Mouse (Mus musculus) heart, embryonic 12.5 days (tissue): Measurements from ENCODE around the gene Cela1. TPM values are rescaled to one million over a fixed set of nuclear protein-coding genes. Genes with fewer than 3 reads are reported as not detected.
A peak's percentile ranks its signal among the peaks of the same experiment; 100 is the strongest.

ENCODE experiments used
- ATAC-seq: fragments of 200-750 bp; cut with Nextera tagmentation; 2 replicates; pipeline ENCODE4 v1.8.0; 2017; ENCODE audit warnings: moderate TSS enrichment, moderate library complexity; ENCODE audit not compliant: insufficient number of reproducible peaks, low FRiP score
- H3K27ac ChIP-seq: fragments of 300-500 bp; sonication (generic); 2 replicates; pipeline ENCODE4 v1.5.1; 2016; ENCODE audit warnings: mild to moderate bottlenecking, moderate library complexity; ENCODE audit not compliant: poor library complexity, severe bottlenecking
- H3K27me3 ChIP-seq: fragments of 300-500 bp; sonication (generic); replicated peaks from 2 replicates; pipeline ENCODE4 v1.6.1; 2016; ENCODE audit warnings: mild to moderate bottlenecking, moderate library complexity
- H3K36me3 ChIP-seq: fragments of 300-500 bp; sonication (generic); 2 replicates; pipeline ENCODE4 v1.6.1; 2016; ENCODE audit warnings: mild to moderate bottlenecking, moderate library complexity
- H3K4me1 ChIP-seq: fragments of 300-500 bp; sonication (generic); replicated peaks from 2 replicates; pipeline ENCODE4 v1.6.1; 2016; ENCODE audit warnings: mild to moderate bottlenecking
- H3K4me2 ChIP-seq: fragments of 300-500 bp; sonication (generic); 2 replicates; pipeline ENCODE4 v1.6.1; 2016; ENCODE audit warnings: mild to moderate bottlenecking, moderate library complexity
- H3K4me3 ChIP-seq: fragments of 300-500 bp; sonication (generic); 2 replicates; pipeline ENCODE4 v1.5.1; 2016; ENCODE audit warnings: mild to moderate bottlenecking
- H3K9ac ChIP-seq: fragments of 300-500 bp; sonication (generic); 2 replicates; pipeline ENCODE4 v1.6.1; 2016; ENCODE audit warnings: mild to moderate bottlenecking, moderate library complexity
- H3K9me3 ChIP-seq: fragments of 300-500 bp; sonication (generic); replicated peaks from 2 replicates; pipeline ENCODE4 v1.6.1; 2016; ENCODE audit warnings: mild to moderate bottlenecking, moderate library complexity
- WGBS: fragments of 180-500 bp; shearing (Covaris S2); methylation state at CpG from one replicate; pipeline ENCODE4 v1.1.7; 2016; 5-methylcytosine and 5-hydroxymethylcytosine counted together
- polyA plus RNA-seq: library from polyadenylated mRNA; unstranded; fragments of >200 nt; fragmentation: Nextera tagmentation; extraction: Ambion mirVana; gene quantifications from 2 replicates; pipeline ENCODE4 v1.2.1, GENCODE M21; 2016

The Cela1 gene
- polyA plus RNA-seq, 1 experiment from 2014 or later: 1.6 TPM

GRCm38 (mm10) chr15:100655201-100655600, 32.5 kb downstream of the Cela1 start:
- Histone ChIP-seq H3K27ac (no peak overlapping the region), H3K9me3 (no peaks in the 10 kb centered on the region), H3K9ac (no peak overlapping the region), H3K36me3 (no peaks in the 10 kb centered on the region), H3K4me3 (no peak overlapping the region), H3K27me3 (no peaks in the 10 kb centered on the region; the same call in 1 of the 2 replicates), H3K4me1 (no peaks in the 10 kb centered on the region), H3K4me2 (no peak overlapping the region)
- WGBS: 79% methylated on average over 5 of the region's 5 CpGs
- ATAC-seq: no peak

- 81% methylated on average over 1 of the region's 1 CpGs for WGBS
- no peak for ATAC-seq
- H3K9me3 ChIP-seq: no peaks in the 10 kb centered on the region
- no peak overlapping the region for H3K27ac ChIP-seq
- no peaks in the 10 kb centered on the region for H3K36me3 ChIP-seq
- H3K9ac ChIP-seq: no peak overlapping the region
- peaks cover 7% of the 10 kb centered on the region; the same call in 1 of the 2 replicates for H3K4me1 ChIP-seq
- H3K4me2 ChIP-seq: no peak overlapping the region
- H3K27me3 ChIP-seq: no peaks in the 10 kb centered on the region; the same call in 1 of the 2 replicates
- no peak overlapping the region for H3K4me3 ChIP-seq
Observed at GRCm38 (mm10) chr15:100654271-100654670, 33.5 kb downstream of the Cela1 start.

- no peak overlapping the region for H3K4me2 ChIP-seq
- no peaks in the 10 kb centered on the region; the same call in 1 of the 2 replicates for H3K27me3 ChIP-seq
- peaks cover 10% of the 10 kb centered on the region; the same call in 1 of the 2 replicates for H3K4me1 ChIP-seq
- H3K9ac ChIP-seq: no peak overlapping the region
- no peaks in the 10 kb centered on the region for H3K36me3 ChIP-seq
- no peaks in the 10 kb centered on the region for H3K9me3 ChIP-seq
- H3K27ac ChIP-seq: no peak overlapping the region
- ATAC-seq: no peak
- 57% methylated on average over 9 of the region's 9 CpGs for WGBS
- no peak overlapping the region for H3K4me3 ChIP-seq
Observed at GRCm38 (mm10) chr15:100651610-100652009, 36.1 kb downstream of the Cela1 start.

- Histone ChIP-seq H3K27ac (no peak overlapping the region), H3K4me1 (peaks cover 10% of the 10 kb centered on the region; the same call in 1 of the 2 replicates), H3K9me3 (no peaks in the 10 kb centered on the region), H3K27me3 (no peaks in the 10 kb centered on the region; the same call in 1 of the 2 replicates), H3K9ac (no peak overlapping the region), H3K4me3 (no peak overlapping the region), H3K36me3 (no peaks in the 10 kb centered on the region), H3K4me2 (no peak overlapping the region)
- ATAC-seq: no peak
- 75% methylated on average over 10 of the region's 10 CpGs for WGBS
Observed at GRCm38 (mm10) chr15:100650111-100650510, 37.6 kb downstream of the Cela1 start.

GRCm38 (mm10) chr15:100646161-100646560, 41.6 kb downstream of the Cela1 start:
- Histone ChIP-seq H3K27me3 (no peaks in the 10 kb centered on the region), H3K36me3 (no peaks in the 10 kb centered on the region), H3K4me2 (no peak overlapping the region), H3K27ac (no peak overlapping the region), H3K9ac (no peak overlapping the region), H3K4me3 (no peak overlapping the region), H3K9me3 (no peaks in the 10 kb centered on the region), H3K4me1 (peaks cover 13% of the 10 kb centered on the region)
- WGBS: 71% methylated on average over 6 of the region's 6 CpGs
- no peak for ATAC-seq

GRCm38 (mm10) chr15:100642451-100642850, 45.3 kb downstream of the Cela1 start:
- 89% methylated on average over 7 of the region's 7 CpGs for WGBS
- Histone ChIP-seq H3K4me3 (no peak overlapping the region), H3K9me3 (no peaks in the 10 kb centered on the region), H3K27me3 (peaks cover 15% of the 10 kb centered on the region), H3K4me2 (no peak overlapping the region), H3K27ac (no peak overlapping the region), H3K36me3 (no peaks in the 10 kb centered on the region), H3K9ac (no peak overlapping the region), H3K4me1 (peaks cover 21% of the 10 kb centered on the region)
- ATAC-seq: no peak

- Histone ChIP-seq H3K9ac (no peak overlapping the region), H3K36me3 (no peaks in the 10 kb centered on the region), H3K4me2 (no peak overlapping the region), H3K27me3 (peaks cover 17% of the 10 kb centered on the region), H3K27ac (no peak overlapping the region), H3K4me3 (no peak overlapping the region), H3K9me3 (no peaks in the 10 kb centered on the region), H3K4me1 (peaks cover 27% of the 10 kb centered on the region)
- no peak for ATAC-seq
- 57% methylated on average over 11 of the region's 16 CpGs for WGBS
Observed at GRCm38 (mm10) chr15:100641226-100641810, 46.4 kb downstream of the Cela1 start.

- no peaks in the 10 kb centered on the region for H3K9me3 ChIP-seq
- no peak overlapping the region for H3K4me3 ChIP-seq
- H3K36me3 ChIP-seq: no peaks in the 10 kb centered on the region
- 69% methylated on average over 16 of the region's 16 CpGs for WGBS
- H3K27me3 ChIP-seq: peaks cover 29% of the 10 kb centered on the region
- ATAC-seq: no peak
- H3K4me1 ChIP-seq: peaks cover 31% of the 10 kb centered on the region
- peak overlapping the region; percentile 8 for H3K9ac ChIP-seq
- H3K4me2 ChIP-seq: no peak overlapping the region
- H3K27ac ChIP-seq: peak overlapping the region; percentile 55
Observed at GRCm38 (mm10) chr15:100639972-100640750, 47.6 kb downstream of the Cela1 start.

GRCm38 (mm10) chr15:100637661-100638060, 50.1 kb downstream of the Cela1 start:
- ATAC-seq: no peak
- no peak overlapping the region for H3K4me3 ChIP-seq
- peaks cover 34% of the 10 kb centered on the region for H3K4me1 ChIP-seq
- H3K36me3 ChIP-seq: no peaks in the 10 kb centered on the region
- no peaks in the 10 kb centered on the region for H3K9me3 ChIP-seq
- H3K27me3 ChIP-seq: peaks cover 38% of the 10 kb centered on the region
- H3K9ac ChIP-seq: no peak overlapping the region
- peak overlapping the region; percentile 93 for H3K4me2 ChIP-seq
- 14% methylated on average over 6 of the region's 6 CpGs for WGBS
- no peak overlapping the region for H3K27ac ChIP-seq

- WGBS: under 1% methylated on average over 76 of the region's 77 CpGs
- Histone ChIP-seq H3K9me3 (no peaks in the 10 kb centered on the region), H3K4me1 (peaks cover 38% of the 10 kb centered on the region), H3K4me2 (peak within 1 kb of the TSS; percentile 93), H3K36me3 (no peaks in the 10 kb centered on the region), H3K4me3 (peak within 1 kb of the TSS; percentile 70), H3K27me3 (peaks cover 38% of the 10 kb centered on the region), H3K27ac (no peak within 1 kb of the TSS), H3K9ac (peak within 1 kb of the TSS; percentile 74)
- ATAC-seq: peak; percentile 43; the same call in 1 of the 2 replicates
Observed at GRCm38 (mm10) chr15:100636700-100637501, 50.8 kb downstream of the Cela1 start, which contains the start of gene Smagp. Gene Smagp (minus strand): TSS chr15:100636940.
